Mouse (Mus musculus) heart, adult 2 months (tissue): ENCODE results near the gene Ttc9b. TPM values are rescaled to one million over a fixed set of nuclear protein-coding genes. Genes with fewer than 3 reads are reported as not detected.

Source experiments
- DNase-seq, 2 experiments: peaks; one replicate each; pipeline ENCODE4 v3.0.0; 2021
- H3K27ac ChIP-seq: fragments of 200-600 bp; 2 replicates; pipeline ENCODE4 v1.8.1; 2022
- H3K27me3 ChIP-seq: fragments of 200-500 bp; 2 replicates; pipeline ENCODE4 v1.6.1; 2012; ENCODE audit warnings: mild to moderate bottlenecking, low read length, inconsistent platforms, mixed read lengths; ENCODE audit not compliant: control insufficient read depth, insufficient read depth
- H3K36me3 ChIP-seq: fragments of 200-500 bp; 2 replicates; pipeline ENCODE4 v1.6.1; 2012; ENCODE audit warnings: low read length, inconsistent platforms; ENCODE audit not compliant: control insufficient read depth, insufficient read depth
- H3K4me1 ChIP-seq: fragments of 200-500 bp; 2 replicates; pipeline ENCODE4 v1.6.1; 2011; ENCODE audit warnings: low read length; ENCODE audit not compliant: control insufficient read depth, insufficient read depth
- H3K4me3 ChIP-seq: fragments of 200-600 bp; 2 replicates; pipeline ENCODE4 v1.8.1; 2022
- H3K79me2 ChIP-seq: fragments of 200-500 bp; replicated peaks from 2 replicates; pipeline ENCODE4 v1.6.1; 2012; ENCODE audit warnings: mild to moderate bottlenecking, inconsistent platforms, low read length, moderate library complexity, mixed read lengths; ENCODE audit not compliant: control insufficient read depth, insufficient read depth
- H3K9ac ChIP-seq: fragments of 200-500 bp; 2 replicates; pipeline ENCODE4 v1.6.1; 2012; ENCODE audit warnings: low read depth, mild to moderate bottlenecking, control low read depth, inconsistent platforms, low read length, mixed read lengths
- CTCF ChIP-seq: fragments of 200-600 bp; IDR thresholded peaks from 2 replicates; pipeline ENCODE4 v1.8.1; 2022; ENCODE audit warnings: antibody characterized with exemption, mild to moderate bottlenecking, moderate library complexity
- EP300 ChIP-seq: fragments of 200-500 bp; IDR thresholded peaks from 2 replicates; pipeline ENCODE4 v1.6.1; 2011; ENCODE audit warnings: low read depth, low read length, control low read depth; ENCODE audit not compliant: insufficient read depth
- POLR2A ChIP-seq: fragments of 200-500 bp; IDR thresholded peaks from 2 replicates; pipeline ENCODE4 v1.6.1; 2011; ENCODE audit warnings: mild to moderate bottlenecking, low read depth, low read length, control low read depth; ENCODE audit not compliant: insufficient read depth
- WGBS: fragments of 180-500 bp; shearing (Covaris S2); methylation state at CpG from one replicate; pipeline ENCODE4 v1.1.7; 2018; 5-methylcytosine and 5-hydroxymethylcytosine counted together
- intact Hi-C: fragments of 180-260 bp; cut with DNase I; formaldehyde crosslinking; loops from one replicate; pipeline ENCODE4 v1.15.1; 2025
- polyA plus RNA-seq: library from polyadenylated mRNA; depleted of rRNA; stranded (reverse); fragments of >200 nt; gene quantifications from 2 replicates; pipeline ENCODE4 v1.2.3, GENCODE M21; 2012
- total RNA-seq, 2 experiments: library from RNA; stranded (reverse); gene quantifications; 2 replicates each; pipeline ENCODE4 v1.2.3; 2021

Gene Ttc9b
- total and polyA plus RNA-seq, 3 experiments, result not detected

GRCm38 (mm10) chr7:27657824-27658395, 4.2 kb downstream of the Ttc9b start:
- Histone ChIP-seq H3K4me1 (no peaks in the 10 kb centered on the region), H3K36me3 (no peaks in the 10 kb centered on the region), H3K9ac (no peak overlapping the region), H3K27ac (no peak overlapping the region), H3K27me3 (no peaks in the 10 kb centered on the region; the same call in 1 of the 2 replicates), H3K4me3 (no peak overlapping the region), H3K79me2 (no peaks in the 10 kb centered on the region)
- TF ChIP-seq EP300, result no peak
- no peak for TF ChIP-seq POLR2A
- no peak for TF ChIP-seq CTCF
- WGBS, result 53% methylated on average over 53 of the region's 53 CpGs
- intact Hi-C loops, result no loop called here
- no peak for DNase-seq

DNA sequence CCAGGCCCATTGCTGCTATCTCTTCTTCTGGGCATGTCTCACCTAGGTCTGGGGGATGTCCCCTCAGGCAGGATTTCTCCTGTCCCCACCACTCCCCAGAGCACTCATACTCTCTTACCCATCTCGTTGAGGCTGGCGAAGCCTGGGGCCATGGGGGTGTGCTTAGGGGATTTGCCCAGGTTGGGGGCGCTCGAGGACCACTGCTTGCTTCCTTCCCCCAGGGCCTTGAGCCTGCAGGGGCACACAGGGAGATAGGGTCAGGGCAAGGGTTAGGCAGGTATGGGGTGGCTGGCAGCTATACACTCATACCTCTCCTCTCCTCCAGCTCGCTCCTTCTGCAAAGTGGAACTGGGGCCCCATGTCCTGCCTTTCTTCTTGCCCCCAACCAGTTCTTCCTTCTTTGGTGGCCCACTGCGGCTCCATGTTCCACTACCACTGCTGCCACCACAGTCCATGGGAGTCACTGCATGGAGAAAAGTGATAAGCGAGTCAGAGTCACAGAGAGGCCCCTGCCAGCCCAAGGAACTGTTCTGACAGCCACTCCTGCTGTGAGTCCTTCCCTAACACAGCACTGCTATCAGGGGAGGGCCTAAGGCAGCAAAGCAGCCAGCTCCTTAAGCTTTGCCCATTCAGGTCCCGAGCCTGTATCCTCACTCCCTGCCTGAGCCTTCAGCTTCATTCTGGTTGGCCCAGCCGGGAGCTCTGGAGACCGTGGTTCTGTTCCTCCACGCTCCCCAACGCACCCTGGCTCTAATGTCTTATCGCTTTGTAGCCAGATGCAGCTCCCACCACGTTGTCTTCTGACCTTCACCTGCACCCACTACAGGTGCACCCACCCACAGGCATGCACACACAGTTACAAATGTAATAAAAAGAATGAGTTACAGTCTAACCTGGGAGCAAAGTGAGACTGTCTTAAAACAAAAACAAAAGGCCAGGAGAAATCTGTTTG, 5.3 kb downstream of the Ttc9b start:
- TF ChIP-seq POLR2A (no peak), CTCF (no peak), EP300 (no peak)
- Histone ChIP-seq H3K9ac (no peak overlapping the region), H3K27ac (no peak overlapping the region), H3K79me2 (no peaks in the 10 kb centered on the region), H3K4me3 (no peak overlapping the region), H3K36me3 (no peaks in the 10 kb centered on the region), H3K27me3 (no peaks in the 10 kb centered on the region; the same call in 1 of the 2 replicates), H3K4me1 (no peaks in the 10 kb centered on the region)
- no peak for DNase-seq
- intact Hi-C loops, result no loop called here
- WGBS, result 67% methylated on average over 14 of the region's 14 CpGs

- Histone ChIP-seq H3K27me3 (no peaks in the 10 kb centered on the region), H3K27ac (no peak overlapping the region), H3K9ac (no peak overlapping the region), H3K79me2 (no peaks in the 10 kb centered on the region), H3K4me3 (no peak overlapping the region), H3K36me3 (no peaks in the 10 kb centered on the region), H3K4me1 (no peaks in the 10 kb centered on the region)
- 91% methylated on average over 4 of the region's 4 CpGs for WGBS
- intact Hi-C loops, result no loop called here
- TF ChIP-seq EP300, result no peak
- no peak for TF ChIP-seq CTCF
- no peak for TF ChIP-seq POLR2A
- DNase-seq, result no peak
These were observed 8.3 kb downstream of the Ttc9b start for GRCm38 (mm10) chr7:27662038-27662437.

- WGBS, result 56% methylated on average over 9 of the region's 9 CpGs
- Histone ChIP-seq H3K79me2 (peaks cover 2% of the 10 kb centered on the region; the same call in 1 of the 2 replicates), H3K27me3 (no peaks in the 10 kb centered on the region), H3K27ac (peak overlapping the region; percentile 95; the same call in 1 of the 2 replicates), H3K36me3 (no peaks in the 10 kb centered on the region), H3K9ac (peak overlapping the region; percentile 86), H3K4me3 (peak overlapping the region; percentile 56), H3K4me1 (peaks cover 8% of the 10 kb centered on the region)
- no peak for TF ChIP-seq POLR2A
- 0 out of 2 replicates have a peak, but pooled peaks have one; percentile 5 for TF ChIP-seq CTCF
- intact Hi-C loops, result loop anchor here (10.0 kb wide), 1 partner anchor 318 kb away; the partner anchor contains the start of genes Gm20479 and Shkbp1
- DNase-seq, result no peak
These were observed 19.4 kb downstream of the Ttc9b start for GRCm38 (mm10) chr7:27673064-27673574.

GRCm38 (mm10) chr7:27673575-27674131, 19.9 kb downstream of the Ttc9b start:
- WGBS, result 2% methylated on average over 52 of the region's 52 CpGs
- Histone ChIP-seq H3K27me3 (no peaks in the 10 kb centered on the region), H3K79me2 (peaks cover 2% of the 10 kb centered on the region; the same call in 1 of the 2 replicates), H3K36me3 (no peaks in the 10 kb centered on the region), H3K4me3 (peak overlapping the region; percentile 56), H3K9ac (peak overlapping the region; percentile 86), H3K27ac (peak overlapping the region; percentile 95), H3K4me1 (peaks cover 8% of the 10 kb centered on the region)
- TF ChIP-seq EP300 (no peak), POLR2A (no peak), CTCF (no peak)
- intact Hi-C loops, result loop anchor here (2.0 to 10.0 kb wide), 2 partner anchors 15 to 319 kb away; partner anchors contain the start of genes Gm20479, Shkbp1 and Zfp607b
- peak; percentile 25 to 46 for DNase-seq
